Mouse (Mus musculus) midbrain, embryonic 11.5 days (tissue): ENCODE results near the gene Olfr874. TPM values are rescaled to one million over a fixed set of nuclear protein-coding genes. Genes with fewer than 3 reads are reported as not detected.

Experiments
- ATAC-seq: fragments of 200-750 bp; cut with Nextera tagmentation; 2 replicates; pipeline ENCODE4 v1.8.0; 2017; ENCODE audit warnings: moderate TSS enrichment, moderate library complexity; ENCODE audit not compliant: low FRiP score
- DNase-seq: peaks from one replicate; pipeline ENCODE4 v3.0.0; 2015; ENCODE audit warnings: low spot score; ENCODE audit errors: missing footprints
- H3K27ac ChIP-seq: fragments of 300-500 bp; sonication (generic); 2 replicates; pipeline ENCODE4 v1.5.1; 2014; ENCODE audit warnings: low read depth, low read length
- H3K27me3 ChIP-seq: fragments of 300-500 bp; sonication (generic); 2 replicates; pipeline ENCODE4 v1.6.1; 2014; ENCODE audit warnings: mild to moderate bottlenecking, low read length, moderate library complexity, mixed read lengths; ENCODE audit not compliant: control insufficient read depth, insufficient read depth
- H3K36me3 ChIP-seq: fragments of 300-500 bp; sonication (generic); 2 replicates; pipeline ENCODE4 v1.6.1; 2014; ENCODE audit warnings: mild to moderate bottlenecking, low read length, moderate library complexity, mixed read lengths; ENCODE audit not compliant: control insufficient read depth, insufficient read depth
- H3K4me1 ChIP-seq: fragments of 300-500 bp; sonication (generic); 2 replicates; pipeline ENCODE4 v1.6.1; 2014; ENCODE audit warnings: low read length; ENCODE audit not compliant: control insufficient read depth, insufficient read depth
- H3K4me2 ChIP-seq: fragments of 300-500 bp; sonication (generic); 2 replicates; pipeline ENCODE4 v1.6.1; 2014; ENCODE audit warnings: mild to moderate bottlenecking, moderate library complexity
- H3K4me3 ChIP-seq: fragments of 300-500 bp; sonication (generic); 2 replicates; pipeline ENCODE4 v1.5.1; 2014; ENCODE audit warnings: low read depth, low read length
- H3K9ac ChIP-seq: fragments of 300-500 bp; sonication (generic); 2 replicates; pipeline ENCODE4 v1.6.1; 2014; ENCODE audit warnings: low read length
- H3K9me3 ChIP-seq: fragments of 300-500 bp; sonication (generic); 2 replicates; pipeline ENCODE4 v1.6.1; 2016; ENCODE audit warnings: low read length; ENCODE audit not compliant: control insufficient read depth
- WGBS: fragments of 180-500 bp; shearing (Covaris S2); extraction: QIAGEN DNeasy Blood & Tissue Kit; methylation state at CpG from one replicate; pipeline ENCODE4 v1.1.7; 2014; 5-methylcytosine and 5-hydroxymethylcytosine counted together
- polyA plus RNA-seq: library from polyadenylated mRNA; unstranded; fragments of >200 nt; fragmentation: Nextera tagmentation; extraction: Ambion mirVana; gene quantifications from 2 replicates; pipeline ENCODE4 v1.2.1, GENCODE M21; 2014

The Olfr874 gene
- not detected in 2 replicates for polyA plus RNA-seq

GRCm38 (mm10) chr9:37744806-37745205 lies at the start of gene Olfr874:
Gene Olfr874, plus strand, starts transcription at chr9:37745106.
- no peak for ATAC-seq
- H3K4me2 ChIP-seq, result no peak within 1 kb of the TSS

GRCm38 (mm10) chr9:37716150-37716549 lies 28.8 kb upstream of the Olfr874 start, which contains the start of gene Olfr160:
Gene Olfr160, minus strand, starts transcription at chr9:37716250.
- Histone ChIP-seq H3K27ac (no peak within 1 kb of the TSS), H3K27me3 (no peaks in the 10 kb centered on the region), H3K4me1 (no peaks in the 10 kb centered on the region), H3K9me3 (no peaks in the 10 kb centered on the region), H3K9ac (no peak within 1 kb of the TSS), H3K4me3 (no peak within 1 kb of the TSS), H3K4me2 (no peak within 1 kb of the TSS), H3K36me3 (no peaks in the 10 kb centered on the region)
- WGBS, result 88% methylated on average over 1 of the region's 1 CpGs
- ATAC-seq (no peak), DNase-seq (no peak)

More at GRCm38 (mm10) chr9:37744806-37745205, at the start of gene Olfr874:
- no peak within 1 kb of the TSS for H3K27ac ChIP-seq
- no peak within 1 kb of the TSS for H3K9ac ChIP-seq
- no peaks in the 10 kb centered on the region for H3K4me1 ChIP-seq
- no peak for DNase-seq
- no peaks in the 10 kb centered on the region for H3K9me3 ChIP-seq
- no peaks in the 10 kb centered on the region for H3K27me3 ChIP-seq
- no peaks in the 10 kb centered on the region for H3K36me3 ChIP-seq
- no peak within 1 kb of the TSS for H3K4me3 ChIP-seq

GRCm38 (mm10) chr9:37734310-37734709 lies 10.6 kb upstream of the Olfr874 start:
- Histone ChIP-seq H3K27ac (no peak overlapping the region), H3K9ac (no peak overlapping the region), H3K4me2 (no peak overlapping the region), H3K4me3 (no peak overlapping the region), H3K4me1 (no peaks in the 10 kb centered on the region), H3K36me3 (no peaks in the 10 kb centered on the region), H3K9me3 (no peaks in the 10 kb centered on the region), H3K27me3 (no peaks in the 10 kb centered on the region)
- 87% methylated on average over 1 of the region's 1 CpGs for WGBS
- ATAC-seq (no peak), DNase-seq (no peak)

- H3K27me3 ChIP-seq, result no peaks in the 10 kb centered on the region
- no peaks in the 10 kb centered on the region for H3K9me3 ChIP-seq
- peak; percentile 84 for DNase-seq
- H3K36me3 ChIP-seq, result no peaks in the 10 kb centered on the region
- no peak overlapping the region for H3K4me2 ChIP-seq
- no peak overlapping the region for H3K27ac ChIP-seq
- H3K4me1 ChIP-seq, result 0 out of 2 replicates have a peak, but pooled peaks cover 4% of the 10 kb centered on the region
- 24% methylated on average over 7 of the region's 7 CpGs for WGBS
- H3K4me3 ChIP-seq, result no peak overlapping the region
- ATAC-seq, result peak; percentile 68
- H3K9ac ChIP-seq, result no peak overlapping the region
These were observed 5.6 kb downstream of the Olfr874 start for GRCm38 (mm10) chr9:37750319-37751075.

- 64% methylated on average over 2 of the region's 2 CpGs for WGBS
- H3K9ac ChIP-seq, result no peak overlapping the region
- no peaks in the 10 kb centered on the region for H3K27me3 ChIP-seq
- DNase-seq (no peak), ATAC-seq (no peak)
- no peak overlapping the region for H3K4me2 ChIP-seq
- H3K9me3 ChIP-seq, result no peaks in the 10 kb centered on the region
- no peak overlapping the region for H3K4me3 ChIP-seq
- no peak overlapping the region for H3K27ac ChIP-seq
- H3K36me3 ChIP-seq, result no peaks in the 10 kb centered on the region
- H3K4me1 ChIP-seq, result 0 out of 2 replicates have a peak, but pooled peaks cover 4% of the 10 kb centered on the region
These were observed 6.6 kb downstream of the Olfr874 start for GRCm38 (mm10) chr9:37751467-37751866.

- H3K9me3 ChIP-seq, result no peaks in the 10 kb centered on the region
- H3K27me3 ChIP-seq, result no peaks in the 10 kb centered on the region
- WGBS, result 72% methylated on average over 4 of the region's 4 CpGs
- H3K4me2 ChIP-seq, result no peak overlapping the region
- H3K36me3 ChIP-seq, result no peaks in the 10 kb centered on the region
- DNase-seq (no peak), ATAC-seq (no peak)
- no peak overlapping the region for H3K9ac ChIP-seq
- H3K27ac ChIP-seq, result no peak overlapping the region
- 0 out of 2 replicates have a peak, but pooled peaks cover 4% of the 10 kb centered on the region for H3K4me1 ChIP-seq
- H3K4me3 ChIP-seq, result no peak overlapping the region
These were observed 7.1 kb downstream of the Olfr874 start for GRCm38 (mm10) chr9:37752006-37752405.

- no peak overlapping the region for H3K27ac ChIP-seq
- H3K9ac ChIP-seq, result no peak overlapping the region
- DNase-seq (no peak), ATAC-seq (no peak)
- no peaks in the 10 kb centered on the region for H3K4me1 ChIP-seq
- H3K9me3 ChIP-seq, result no peaks in the 10 kb centered on the region
- H3K36me3 ChIP-seq, result no peaks in the 10 kb centered on the region
- H3K4me3 ChIP-seq, result no peak overlapping the region
- no peaks in the 10 kb centered on the region for H3K27me3 ChIP-seq
- WGBS, result 78% methylated on average over 2 of the region's 2 CpGs
- H3K4me2 ChIP-seq, result no peak overlapping the region
These were observed 16.8 kb downstream of the Olfr874 start for GRCm38 (mm10) chr9:37761728-37762127.

GRCm38 (mm10) chr9:37762541-37762940 lies 17.6 kb downstream of the Olfr874 start:
- Histone ChIP-seq H3K27ac (no peak overlapping the region), H3K9ac (no peak overlapping the region), H3K27me3 (no peaks in the 10 kb centered on the region), H3K4me1 (no peaks in the 10 kb centered on the region), H3K36me3 (no peaks in the 10 kb centered on the region), H3K4me3 (no peak overlapping the region), H3K9me3 (no peaks in the 10 kb centered on the region), H3K4me2 (no peak overlapping the region)
- ATAC-seq (no peak), DNase-seq (no peak)
- 67% methylated on average over 2 of the region's 2 CpGs for WGBS

GRCm38 (mm10) chr9:37770661-37771060 lies 25.8 kb downstream of the Olfr874 start:
- Histone ChIP-seq H3K4me3 (no peak overlapping the region), H3K9me3 (no peaks in the 10 kb centered on the region), H3K9ac (no peak overlapping the region), H3K27me3 (no peaks in the 10 kb centered on the region), H3K4me2 (no peak overlapping the region), H3K27ac (no peak overlapping the region), H3K36me3 (no peaks in the 10 kb centered on the region), H3K4me1 (0 out of 2 replicates have a peak, but pooled peaks cover 2% of the 10 kb centered on the region)
- DNase-seq (no peak), ATAC-seq (no peak)
- 73% methylated on average over 2 of the region's 2 CpGs for WGBS
